Mouse (Mus musculus) embryonic facial prominence, embryonic 14.5 days (tissue): ENCODE results near the gene Traip. TPM values are rescaled to one million over a fixed set of nuclear protein-coding genes. Genes with fewer than 3 reads are reported as not detected.

ENCODE experiments used
- ATAC-seq: fragments of 200-750 bp; cut with Nextera tagmentation; 2 replicates; pipeline ENCODE4 v1.8.0; 2017; ENCODE audit warnings: low read depth, moderate number of reproducible peaks, moderate TSS enrichment
- DNase-seq: peaks from one replicate; pipeline ENCODE4 v3.0.0-alpha.2; 2015; ENCODE audit warnings: low spot score
- H3K27ac ChIP-seq: fragments of 300-500 bp; sonication (generic); replicated peaks from 2 replicates; pipeline ENCODE4 v1.5.1; 2014; ENCODE audit warnings: low read depth, mild to moderate bottlenecking, low read length, moderate library complexity
- H3K27me3 ChIP-seq: fragments of 300-500 bp; sonication (generic); replicated peaks from 2 replicates; pipeline ENCODE4 v1.6.1; 2014; ENCODE audit warnings: low read length; ENCODE audit not compliant: control insufficient read depth, insufficient read depth
- H3K36me3 ChIP-seq: fragments of 300-500 bp; sonication (generic); 2 replicates; pipeline ENCODE4 v1.6.1; 2014; ENCODE audit warnings: low read length, mixed read lengths; ENCODE audit not compliant: control insufficient read depth, insufficient read depth
- H3K4me1 ChIP-seq: fragments of 300-500 bp; sonication (generic); 2 replicates; pipeline ENCODE4 v1.6.1; 2014; ENCODE audit warnings: antibody characterized with exemption, low read length; ENCODE audit not compliant: control insufficient read depth, insufficient read depth
- H3K4me2 ChIP-seq: fragments of 300-500 bp; sonication (generic); 2 replicates; pipeline ENCODE4 v1.6.1; 2014; ENCODE audit warnings: low read depth, mild to moderate bottlenecking, low read length, moderate library complexity, mixed read lengths
- H3K4me3 ChIP-seq: fragments of 300-500 bp; sonication (generic); 2 replicates; pipeline ENCODE4 v1.5.1; 2014; ENCODE audit warnings: low read depth, mild to moderate bottlenecking, low read length
- H3K9ac ChIP-seq: fragments of 300-500 bp; sonication (generic); 2 replicates; pipeline ENCODE4 v1.6.1; 2014; ENCODE audit warnings: low read depth, mild to moderate bottlenecking, low read length, moderate library complexity, mixed read lengths
- H3K9me3 ChIP-seq: fragments of 300-500 bp; sonication (generic); 2 replicates; pipeline ENCODE4 v1.6.1; 2016; ENCODE audit warnings: low read length; ENCODE audit not compliant: control insufficient read depth
- WGBS: fragments of 180-500 bp; shearing (Covaris S2); extraction: QIAGEN DNeasy Blood & Tissue Kit; methylation state at CpG from one replicate; pipeline ENCODE4 v1.1.7; 2014; 5-methylcytosine and 5-hydroxymethylcytosine counted together
- polyA plus RNA-seq: library from polyadenylated mRNA; unstranded; fragments of >200 nt; fragmentation: Nextera tagmentation; extraction: Ambion mirVana; gene quantifications from 2 replicates; pipeline ENCODE4 v1.2.1, GENCODE M21; 2014

The Traip gene
- polyA plus RNA-seq, 1 experiment from 2014 or later: 15.5 TPM

GRCm38 (mm10) chr9:107983421-107983890 is 33.5 kb downstream of the Traip start:
- peak overlapping the region; percentile 74 for H3K4me2 ChIP-seq
- no peaks in the 10 kb centered on the region for H3K9me3 ChIP-seq
- peaks cover 38% of the 10 kb centered on the region for H3K4me1 ChIP-seq
- H3K36me3 ChIP-seq: peaks cover 9% of the 10 kb centered on the region; the same call in 1 of the 2 replicates
- peak; percentile 62 for ATAC-seq
- peak overlapping the region; percentile 98 for H3K27ac ChIP-seq
- H3K9ac ChIP-seq: peak overlapping the region; percentile 83
- peak; percentile 96 for DNase-seq
- 6% methylated on average over 4 of the region's 4 CpGs for WGBS
- H3K27me3 ChIP-seq: no peaks in the 10 kb centered on the region
- H3K4me3 ChIP-seq: peak overlapping the region; percentile 77

GRCm38 (mm10) chr9:107984052-107984753 is 34.3 kb downstream of the Traip start:
- Histone ChIP-seq H3K36me3 (peaks cover 9% of the 10 kb centered on the region; the same call in 1 of the 2 replicates), H3K4me1 (peaks cover 38% of the 10 kb centered on the region), H3K27ac (peak overlapping the region; percentile 98), H3K9ac (peak overlapping the region; percentile 83), H3K4me2 (peak overlapping the region; percentile 74), H3K27me3 (no peaks in the 10 kb centered on the region), H3K9me3 (no peaks in the 10 kb centered on the region), H3K4me3 (peak overlapping the region; percentile 77)
- WGBS: 23% methylated on average over 19 of the region's 19 CpGs
- ATAC-seq: no peak
- DNase-seq: no peak

- H3K36me3 ChIP-seq: peaks cover 9% of the 10 kb centered on the region; the same call in 1 of the 2 replicates
- ATAC-seq: no peak
- H3K4me1 ChIP-seq: peaks cover 38% of the 10 kb centered on the region
Measured at GRCm38 (mm10) chr9:107984754-107985055, 34.8 kb downstream of the Traip start.

GRCm38 (mm10) chr9:107985131-107986119 is 35.5 kb downstream of the Traip start, which contains the start of gene Inka1:
Gene Inka1, minus strand, starts transcription at chr9:107985879.
- H3K4me1 ChIP-seq: peaks cover 35% of the 10 kb centered on the region

More at GRCm38 (mm10) chr9:107984754-107985055, 34.8 kb downstream of the Traip start:
- no peaks in the 10 kb centered on the region for H3K27me3 ChIP-seq
- H3K27ac ChIP-seq: peak overlapping the region; percentile 98
- peak overlapping the region; percentile 74 for H3K4me2 ChIP-seq
- peak overlapping the region; percentile 77 for H3K4me3 ChIP-seq
- 22% methylated on average over 9 of the region's 9 CpGs for WGBS
- peak overlapping the region; percentile 83 for H3K9ac ChIP-seq
- H3K9me3 ChIP-seq: no peaks in the 10 kb centered on the region
- no peak for DNase-seq

GRCm38 (mm10) chr9:107986376-107986775 is 36.4 kb downstream of the Traip start:
- WGBS: 6% methylated on average over 18 of the region's 18 CpGs
- H3K9ac ChIP-seq: peak overlapping the region; percentile 83
- H3K9me3 ChIP-seq: no peaks in the 10 kb centered on the region
- H3K27me3 ChIP-seq: no peaks in the 10 kb centered on the region
- peak; percentile 39; the same call in 1 of the 2 replicates for ATAC-seq
- H3K4me1 ChIP-seq: peaks cover 25% of the 10 kb centered on the region
- H3K4me2 ChIP-seq: peak overlapping the region; percentile 74
- peak overlapping the region; percentile 98 for H3K27ac ChIP-seq
- H3K4me3 ChIP-seq: peak overlapping the region; percentile 77
- peak; percentile 91 for DNase-seq
- peaks cover 9% of the 10 kb centered on the region; the same call in 1 of the 2 replicates for H3K36me3 ChIP-seq

More at GRCm38 (mm10) chr9:107985131-107986119, 35.5 kb downstream of the Traip start, which contains the start of gene Inka1:
- peaks cover 9% of the 10 kb centered on the region; the same call in 1 of the 2 replicates for H3K36me3 ChIP-seq
- no peaks in the 10 kb centered on the region for H3K9me3 ChIP-seq
- peak within 1 kb of the TSS; percentile 74 for H3K4me2 ChIP-seq
- peak within 1 kb of the TSS; percentile 98 for H3K27ac ChIP-seq
- ATAC-seq (peak; percentile 67), DNase-seq (peak; percentile 95)
- whole genome bisulfite sequencing: under 1% methylated on average over 43 of the region's 58 CpGs
- peak within 1 kb of the TSS; percentile 83 for H3K9ac ChIP-seq
- H3K4me3 ChIP-seq: peak within 1 kb of the TSS; percentile 77
- H3K27me3 ChIP-seq: no peaks in the 10 kb centered on the region

- ATAC-seq (no peak), DNase-seq (peak; percentile 55)
- Histone ChIP-seq H3K4me3 (no peak overlapping the region), H3K4me1 (peaks cover 16% of the 10 kb centered on the region), H3K36me3 (peaks cover 9% of the 10 kb centered on the region; the same call in 1 of the 2 replicates), H3K27me3 (no peaks in the 10 kb centered on the region), H3K9ac (no peak overlapping the region), H3K27ac (peak overlapping the region; percentile 58), H3K4me2 (no peak overlapping the region), H3K9me3 (no peaks in the 10 kb centered on the region)
- WGBS: 34% methylated on average over 3 of the region's 3 CpGs
Measured at GRCm38 (mm10) chr9:107987950-107988349, 38.0 kb downstream of the Traip start.

- no peaks in the 10 kb centered on the region for H3K27me3 ChIP-seq
- H3K4me1 ChIP-seq: no peaks in the 10 kb centered on the region
- no peak within 1 kb of the TSS for H3K27ac ChIP-seq
- ATAC-seq (no peak), DNase-seq (peak; percentile 30)
- no peak within 1 kb of the TSS for H3K4me3 ChIP-seq
- 33% methylated on average over 2 of the region's 2 CpGs for WGBS
- no peaks in the 10 kb centered on the region for H3K36me3 ChIP-seq
- H3K4me2 ChIP-seq: no peak within 1 kb of the TSS
- H3K9me3 ChIP-seq: no peaks in the 10 kb centered on the region
- no peak within 1 kb of the TSS for H3K9ac ChIP-seq
Measured at GRCm38 (mm10) chr9:107992197-107992596, 42.3 kb downstream of the Traip start, which contains the start of gene Cdhr4. Gene Cdhr4, plus strand, starts transcription at chr9:107992497.

- H3K4me3 ChIP-seq: no peak overlapping the region
- H3K4me1 ChIP-seq: no peaks in the 10 kb centered on the region
- ATAC-seq (no peak), DNase-seq (no peak)
- no peak overlapping the region for H3K9ac ChIP-seq
- no peak overlapping the region for H3K4me2 ChIP-seq
- WGBS: 64% methylated on average over 11 of the region's 11 CpGs
- H3K27ac ChIP-seq: no peak overlapping the region
- H3K9me3 ChIP-seq: no peaks in the 10 kb centered on the region
- no peaks in the 10 kb centered on the region for H3K27me3 ChIP-seq
- no peaks in the 10 kb centered on the region for H3K36me3 ChIP-seq
Measured at GRCm38 (mm10) chr9:107993013-107993412, 43.1 kb downstream of the Traip start.
